ENCODE assay signal across 17 mouse cellular contexts in the genomic region with DNA sequence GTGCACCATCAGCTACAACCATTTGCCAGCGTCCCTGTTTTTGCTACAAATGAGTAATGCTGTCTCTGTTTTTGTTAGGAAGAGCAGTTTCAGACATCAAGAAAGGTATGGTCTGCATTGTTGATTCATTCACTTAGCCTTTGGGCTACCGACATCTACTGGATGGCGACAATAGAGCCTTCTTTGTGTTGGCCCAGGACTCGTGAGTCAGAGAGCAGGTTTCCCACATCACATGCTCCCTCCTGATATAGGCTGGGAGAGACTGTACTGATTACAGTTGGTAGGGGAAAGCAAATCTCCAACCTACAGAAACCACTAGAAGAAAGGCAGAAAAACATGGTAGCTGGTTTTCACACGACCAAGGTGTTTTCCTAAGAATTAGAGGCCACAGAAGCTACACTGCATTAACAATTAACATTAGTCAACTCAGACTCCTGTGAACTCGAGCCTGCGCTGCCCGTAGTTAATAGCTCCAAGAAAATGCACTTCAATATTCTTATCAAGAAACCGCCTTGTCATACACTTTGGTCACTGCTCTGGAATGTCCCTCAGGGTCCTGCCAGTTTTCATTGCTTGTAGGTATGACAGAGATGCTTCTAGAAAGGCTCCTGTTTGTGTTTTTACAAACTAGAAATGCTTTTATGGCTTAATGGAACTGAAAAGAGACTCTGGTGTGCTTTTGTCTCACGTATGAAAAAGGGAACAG.
DNase-seq lines count a peak whose midpoint lies in the region; ATAC-seq and TF ChIP-seq lines count a peak whose summit lies in the region.
"Had no signal": no experiment of that assay in that cellular context is flagged by ENCODE, and none has a peak within 500 bp of the region (broad histone marks: within the 10 kb centered on the region; RNA-seq: fewer than 3 reads in every experiment).

No protein-coding gene starts in this region.

- no peaks in the 10 kb centered on the region for H3K36me3 ChIP-seq in heart, embryonic 15.5 days
- H3K36me3 ChIP-seq in lung, embryonic 16.5 days (ENCODE audit: control insufficient read depth, insufficient read depth, low read length): no peaks in the 10 kb centered on the region
- H3K36me3 ChIP-seq in lung, postnatal 0 days (ENCODE audit: insufficient read depth, low read length): no peaks in the 10 kb centered on the region
- H3K36me3 ChIP-seq in forebrain, embryonic 15.5 days: no peaks in the 10 kb centered on the region
- H3K36me3 ChIP-seq: hindbrain, embryonic 10.5 days; limb, embryonic 13.5 days; liver, embryonic 15.5 days had no signal

- H3K27me3 ChIP-seq in heart, embryonic 15.5 days: no peaks in the 10 kb centered on the region
- H3K27me3 ChIP-seq in lung, embryonic 16.5 days (ENCODE audit: control insufficient read depth, insufficient read depth, low read depth, low read length): no peaks in the 10 kb centered on the region
- H3K27me3 ChIP-seq in lung, postnatal 0 days (replicated peaks; ENCODE audit: insufficient read depth, low read length): no peaks in the 10 kb centered on the region
- H3K27me3 ChIP-seq in forebrain, embryonic 15.5 days: no peaks in the 10 kb centered on the region
- H3K27me3 ChIP-seq: limb, embryonic 13.5 days; liver, embryonic 15.5 days had no signal

- no peaks in the 10 kb centered on the region for H3K9me3 ChIP-seq in heart, embryonic 15.5 days (replicated peaks)
- no peaks in the 10 kb centered on the region for H3K9me3 ChIP-seq in lung, embryonic 16.5 days (ENCODE audit: control insufficient read depth, low read length)
- no peaks in the 10 kb centered on the region for H3K9me3 ChIP-seq in lung, postnatal 0 days (ENCODE audit: low read length)
- no peaks in the 10 kb centered on the region for H3K9me3 ChIP-seq in forebrain, embryonic 15.5 days
- H3K9me3 ChIP-seq: hindbrain, embryonic 10.5 days; limb, embryonic 13.5 days; liver, embryonic 15.5 days had no signal

- peaks cover 44% of the 10 kb centered on the region for H3K4me1 ChIP-seq in heart, embryonic 15.5 days (replicated peaks)
- H3K4me1 ChIP-seq in lung, embryonic 16.5 days (replicated peaks; ENCODE audit: control insufficient read depth, insufficient read depth, low read length): peaks cover 11% of the 10 kb centered on the region
- H3K4me1 ChIP-seq in lung, postnatal 0 days (ENCODE audit: insufficient read depth, low read depth, low read length): peaks cover 2% of the 10 kb centered on the region; the same call in 1 of the 2 replicates
- H3K4me1 ChIP-seq in forebrain, embryonic 15.5 days: no peaks in the 10 kb centered on the region
- H3K4me1 ChIP-seq: liver, embryonic 15.5 days had no signal

- H3K4me2 ChIP-seq in heart, embryonic 15.5 days: no peak overlapping the region
- no peak overlapping the region for H3K4me2 ChIP-seq in lung, embryonic 16.5 days (ENCODE audit: low read depth, low read length)
- no peak overlapping the region for H3K4me2 ChIP-seq in lung, postnatal 0 days (replicated peaks; ENCODE audit: low read depth, low read length)
- no peak overlapping the region for H3K4me2 ChIP-seq in forebrain, embryonic 15.5 days (replicated peaks)
- H3K4me2 ChIP-seq: limb, embryonic 13.5 days; liver, embryonic 15.5 days had no signal

- H3K9ac ChIP-seq in heart, embryonic 15.5 days: no peak overlapping the region
- no peak overlapping the region for H3K9ac ChIP-seq in lung, embryonic 16.5 days (ENCODE audit: low read length)
- no peak overlapping the region for H3K9ac ChIP-seq in lung, postnatal 0 days (replicated peaks; ENCODE audit: low read depth)
- no peak overlapping the region for H3K9ac ChIP-seq in forebrain, embryonic 15.5 days (replicated peaks)
- H3K9ac ChIP-seq: limb, embryonic 13.5 days; liver, embryonic 15.5 days had no signal

- no peak; the same call in 1 of the 2 replicates for ATAC-seq in heart, embryonic 15.5 days (replicated peaks; ENCODE audit: insufficient number of reproducible peaks, insufficient read depth, low FRiP score, low read depth)
- peak; percentile 78 for ATAC-seq in lung, embryonic 16.5 days (ENCODE audit: low read depth)
- peak; percentile 90 for ATAC-seq in lung, postnatal 0 days
- no peak for ATAC-seq in forebrain, embryonic 15.5 days (replicated peaks)
- ATAC-seq: inflammation-experienced regulatory T-cells, adult 6 months had no signal

- WGBS in heart, embryonic 15.5 days: 35% methylated on average over 10 of the region's 10 CpGs
- WGBS in lung, embryonic 16.5 days: 56% methylated on average over 10 of the region's 10 CpGs
- 51% methylated on average over 10 of the region's 10 CpGs for WGBS in lung, postnatal 0 days
- WGBS in forebrain, embryonic 15.5 days: 78% methylated on average over 10 of the region's 10 CpGs

- TF ChIP-seq EP300 in lung, postnatal 0 days (IDR thresholded peaks at IDR 0.05): peak; percentile 92

- intact Hi-C loops in heart, postnatal 10 days (cut with DNase I): no loop called here

- peak overlapping the region; percentile 78 for H3K27ac ChIP-seq in heart, embryonic 15.5 days
- peak overlapping the region; percentile 54 for H3K27ac ChIP-seq in lung, embryonic 16.5 days (ENCODE audit: low read length)
- peak overlapping the region; percentile 73 for H3K27ac ChIP-seq in lung, postnatal 0 days (ENCODE audit: low read length)
- H3K27ac ChIP-seq in forebrain, embryonic 15.5 days (replicated peaks): no peak overlapping the region
- H3K27ac ChIP-seq: hindbrain, embryonic 10.5 days; limb, embryonic 13.5 days; liver, embryonic 15.5 days had no signal

- no peak overlapping the region for H3K4me3 ChIP-seq in heart, embryonic 15.5 days
- H3K4me3 ChIP-seq in lung, embryonic 16.5 days (ENCODE audit: low read length): no peak overlapping the region
- no peak overlapping the region for H3K4me3 ChIP-seq in lung, postnatal 0 days (ENCODE audit: low read depth, low read length)
- H3K4me3 ChIP-seq in forebrain, embryonic 15.5 days: no peak overlapping the region
- H3K4me3 ChIP-seq: hindbrain, embryonic 10.5 days; limb, embryonic 13.5 days; liver, embryonic 15.5 days had no signal

- DNase-seq in heart, postnatal 10 days: no peak
- no peak for DNase-seq in lung, postnatal 10 days
- DNase-seq in lung, postnatal 0 days (ENCODE audit: low spot score): peak; percentile 81
- no peak for DNase-seq in thymus, postnatal 14 days
- DNase-seq: cerebellum, adult 9-10 months; gastrocnemius, postnatal 10 days; kidney, postnatal 14 days; right cerebral cortex, adult 18-20 months; spleen, adult 18-20 months; thymus, postnatal 36 days had no signal

- TF ChIP-seq CTCF in lung, postnatal 0 days (IDR thresholded peaks at IDR 0.05): no peak

Comparison
In these comparisons a context has a peak if more than half of its experiments do, and no peak if none do; other contexts are left out.
1. ATAC-seq: peak in lung, embryonic 16.5 days (single experiment) and lung, postnatal 0 days (single experiment); none in heart, embryonic 15.5 days (single experiment) and forebrain, embryonic 15.5 days (single experiment).